22 mouse cellular contexts compared by ENCODE assay signal in genomic region chrX:77563616-77564015, GRCm38 (mm10).
"Had no signal": no experiment of that assay in that cellular context is flagged by ENCODE, and none has a peak within 500 bp of the region (broad histone marks: within the 10 kb centered on the region; RNA-seq: fewer than 3 reads in every experiment).

No protein-coding gene starts in this region.

- ATAC-seq: forebrain, embryonic 13.5 days; forebrain, embryonic 14.5 days; forebrain, embryonic 15.5 days; forebrain, embryonic 16.5 days; forebrain, postnatal 0 days had no signal

- DNase-seq: cerebellum, adult 2 months; cerebellum, adult 8-10 months; cerebellum, adult 9-10 months; cerebellum, adult 9-11 months; cerebellum, postnatal 10 days; cerebellum, postnatal 14 days; cerebellum, postnatal 25 days; cerebellum, postnatal 36 days; embryo, embryonic 11 days; forebrain, postnatal 0 days; gastrocnemius, adult 2 months; gastrocnemius, postnatal 10 days; gastrocnemius, postnatal 14 days; gastrocnemius, postnatal 25 days; gastrocnemius, postnatal 36 days; heart, adult 11 months; heart, adult 18-20 months; heart, adult 2 months had no signal
